Mouse (Mus musculus): ENCODE measurements at regions not wholly inside any gene's neighbourhood (a gene's known extent, or its start where the extent isn't known, plus 50 kb on each side); places are given as distances from the start of the nearest gene placed in this dataset.
"Not testable (repeated sequence)": the region's sequence is repeated elsewhere in the genome, so short reads cannot be mapped to it uniquely, and the experiment has no call there.

DNA sequence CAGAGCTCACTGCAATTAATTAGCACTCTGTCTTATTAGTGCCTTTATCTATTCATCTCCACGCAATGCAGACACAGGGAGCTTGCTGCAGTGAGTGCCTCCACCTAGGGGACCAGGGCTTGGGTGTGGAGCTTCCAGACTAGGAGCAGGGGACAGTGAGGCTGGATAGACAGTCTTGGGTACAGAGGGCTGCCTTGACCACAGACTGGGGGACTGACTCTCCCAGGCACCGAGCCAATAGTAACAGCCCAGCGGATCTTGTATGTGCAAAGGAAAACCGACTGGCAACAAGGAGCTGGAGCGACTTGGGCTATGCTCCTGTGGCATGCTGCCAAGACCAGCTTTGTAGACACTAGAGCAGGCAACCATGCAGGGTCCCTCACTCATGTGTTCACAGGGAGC is 172.8 kb upstream of the Rpl38 start:
- no peak for DNase-seq (ENCODE audit: extremely low spot score in 1 of 2, low spot score in 1 of 2)

GRCm38 (mm10) chr11:114486455-114486854 is 181.9 kb upstream of the Rpl38 start:
- DNase-seq (ENCODE audit: extremely low spot score in 1 of 2, low spot score in 1 of 2): no peak

- no peak for DNase-seq (ENCODE audit: extremely low spot score in 1 of 2, low spot score in 1 of 2)
These were observed 182.9 kb upstream of the Rpl38 start for GRCm38 (mm10) chr11:114485429-114485828.

DNA sequence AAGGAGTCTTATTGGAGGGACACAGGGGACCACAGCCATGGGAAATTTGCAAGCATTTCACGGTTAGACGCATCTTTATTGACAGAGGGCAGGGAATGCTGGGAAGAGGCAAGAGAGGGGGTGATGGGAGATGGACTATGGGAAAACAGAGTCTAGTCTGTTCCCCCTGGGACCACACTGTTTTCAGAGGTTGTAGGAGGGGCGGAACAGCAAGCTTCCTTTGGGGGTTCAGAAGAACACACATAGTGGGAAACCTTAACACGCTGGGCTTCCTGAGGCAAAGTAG is 183.7 kb upstream of the Rpl38 start:
- no peak for DNase-seq (ENCODE audit: extremely low spot score in 1 of 2, low spot score in 1 of 2)

- peak; percentile 46 to 67 for DNase-seq (ENCODE audit: extremely low spot score in 1 of 2, low spot score in 1 of 2)
These were observed 184.3 kb upstream of the Rpl38 start for GRCm38 (mm10) chr11:114483823-114484667.

DNA sequence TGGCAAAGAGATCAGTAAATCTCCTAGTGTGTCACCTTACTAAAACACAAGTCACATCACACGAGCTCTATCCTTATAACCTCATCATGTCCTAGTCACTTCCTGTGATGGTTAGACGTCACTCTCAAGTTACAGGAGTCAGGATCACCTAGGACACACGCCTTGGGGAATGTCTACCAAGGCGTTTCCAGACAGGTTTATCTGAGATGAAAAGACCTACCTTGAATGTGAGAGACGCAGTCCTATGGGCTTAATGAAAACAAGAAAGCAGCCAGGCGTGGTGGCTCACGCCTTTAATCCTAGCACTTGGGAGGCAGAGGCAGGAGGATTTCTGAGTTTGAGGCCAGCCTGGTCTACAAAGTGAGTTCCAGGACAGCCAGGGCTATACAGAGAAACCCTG is 185.0 kb upstream of the Rpl38 start:
- DNase-seq (ENCODE audit: extremely low spot score in 1 of 2, low spot score in 1 of 2): not testable (repeated sequence)

- DNase-seq (ENCODE audit: extremely low spot score in 1 of 2, low spot score in 1 of 2): no peak
These were observed 186.3 kb upstream of the Rpl38 start for GRCm38 (mm10) chr11:114482070-114482469.

GRCm38 (mm10) chr11:114481037-114481436 is 187.3 kb upstream of the Rpl38 start:
- DNase-seq (ENCODE audit: extremely low spot score in 1 of 2, low spot score in 1 of 2): no peak

GRCm38 (mm10) chr11:114480119-114480540 is 188.2 kb upstream of the Rpl38 start:
- peak in 1 of 2 experiments; percentile 74 for DNase-seq (ENCODE audit: extremely low spot score in 1 of 2, low spot score in 1 of 2)

GRCm38 (mm10) chr11:114478736-114479135 is 189.6 kb upstream of the Rpl38 start:
- DNase-seq (ENCODE audit: extremely low spot score in 1 of 2, low spot score in 1 of 2): no peak

- peak in 1 of 2 experiments; percentile 39 for DNase-seq (ENCODE audit: extremely low spot score in 1 of 2, low spot score in 1 of 2)
These were observed 191.0 kb upstream of the Rpl38 start for GRCm38 (mm10) chr11:114477365-114477764.

GRCm38 (mm10) chr11:114472501-114473260 is 195.6 kb upstream of the Rpl38 start:
- peak in 1 of 2 experiments; percentile 29 for DNase-seq (ENCODE audit: extremely low spot score in 1 of 2, low spot score in 1 of 2)

DNA sequence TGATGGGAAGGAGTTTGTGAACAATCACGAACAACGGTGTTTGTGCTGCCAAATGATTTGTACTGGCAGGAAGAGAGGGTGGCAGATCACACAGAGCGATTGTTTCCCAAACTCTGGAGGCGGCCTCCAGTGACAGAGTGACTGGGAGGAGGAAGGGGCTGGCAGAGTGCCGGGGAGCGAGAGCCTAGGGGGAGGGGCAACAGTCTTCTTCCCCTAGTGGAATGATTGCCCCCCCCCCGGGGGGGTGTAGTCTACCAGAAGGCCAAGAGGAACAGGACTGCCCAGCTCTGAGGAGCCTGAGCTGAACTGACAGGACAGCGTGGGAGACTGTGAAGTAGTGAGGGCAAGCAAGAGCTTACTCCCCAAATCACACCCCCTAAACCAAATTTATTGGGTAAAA is 199.9 kb upstream of the Rpl38 start:
- DNase-seq (ENCODE audit: extremely low spot score in 1 of 2, low spot score in 1 of 2): peak; percentile 56 to 81

- peak in 1 of 2 experiments; percentile 73 for DNase-seq (ENCODE audit: extremely low spot score in 1 of 2, low spot score in 1 of 2)
These were observed 200.5 kb upstream of the Rpl38 start for GRCm38 (mm10) chr11:114467803-114468202.

GRCm38 (mm10) chr11:114465486-114465885 is 202.8 kb upstream of the Rpl38 start:
- DNase-seq (ENCODE audit: extremely low spot score in 1 of 2, low spot score in 1 of 2): no peak

DNA sequence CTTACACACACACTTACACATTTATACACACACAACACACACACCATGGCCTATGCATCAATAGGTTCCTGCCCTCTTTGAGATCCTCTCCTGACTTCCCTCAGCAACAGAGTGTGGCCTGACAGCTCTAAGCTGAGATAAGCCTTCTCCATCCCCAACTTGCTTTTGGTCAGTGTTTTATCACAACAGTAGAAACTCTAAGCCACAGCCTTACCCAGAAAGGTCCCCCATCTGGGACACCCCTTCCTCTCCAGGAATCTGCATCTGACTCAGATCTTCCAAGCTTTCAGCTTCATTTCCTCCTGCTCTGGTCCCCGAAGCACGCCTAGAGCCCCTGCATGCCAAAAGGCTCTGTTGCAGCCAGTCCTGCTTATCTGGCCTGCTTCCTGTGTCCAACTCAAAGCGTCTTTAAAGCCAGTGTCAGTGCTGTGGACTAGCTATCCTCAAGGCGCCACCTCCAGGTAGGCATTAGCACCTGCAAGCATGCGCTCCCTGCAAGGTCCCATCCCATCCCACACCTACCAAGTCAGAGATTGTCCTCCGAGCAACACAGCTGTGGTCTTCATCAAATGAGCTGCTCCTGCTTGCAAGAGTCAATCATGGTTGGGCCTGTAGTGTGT is 205.5 kb upstream of the Rpl38 start:
- peak in 1 of 2 experiments; percentile 59 for DNase-seq (ENCODE audit: extremely low spot score in 1 of 2, low spot score in 1 of 2)

- no peak for DNase-seq (ENCODE audit: extremely low spot score in 1 of 2, low spot score in 1 of 2)
These were observed 213.4 kb upstream of the Rpl38 start for GRCm38 (mm10) chr11:114454876-114455330.

- DNase-seq (ENCODE audit: extremely low spot score in 1 of 2, low spot score in 1 of 2): peak; percentile 50 to 75
These were observed 219.4 kb upstream of the Rpl38 start for GRCm38 (mm10) chr11:114448776-114449401.

DNA sequence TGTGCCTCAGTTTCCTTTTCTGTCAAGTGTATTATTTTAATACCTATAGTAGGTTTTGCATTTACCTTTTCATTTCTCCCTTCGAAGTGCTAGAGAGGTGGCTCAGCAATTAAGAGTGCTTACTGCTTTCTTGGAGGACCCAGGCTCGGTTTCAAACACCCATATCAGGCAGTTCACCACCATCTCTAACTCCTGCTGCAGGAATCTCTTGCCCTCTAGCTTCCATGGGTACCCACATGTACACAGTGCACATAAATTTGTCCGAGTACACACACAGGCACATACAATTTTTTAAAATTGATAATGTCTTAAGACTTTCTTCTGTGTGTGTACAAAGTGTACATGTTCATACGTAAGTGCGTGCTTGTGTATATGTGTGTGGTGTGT is 220.9 kb upstream of the Rpl38 start:
- DNase-seq (ENCODE audit: extremely low spot score in 1 of 2, low spot score in 1 of 2): no peak

- DNase-seq (ENCODE audit: extremely low spot score in 1 of 2, low spot score in 1 of 2): no peak
These were observed 221.5 kb upstream of the Rpl38 start for GRCm38 (mm10) chr11:114446617-114447460.
